Mouse (Mus musculus): ENCODE data around the gene Rab26.

Rab26 gene

GRCm38 (mm10) chr17:24548921-24549617 lies 15.1 kb upstream of the Rab26 start:
- intact Hi-C loops (cut with DNase I) = no loop called here

GRCm38 (mm10) chr17:24548435-24548834 lies 14.4 kb upstream of the Rab26 start:
- intact Hi-C loops (cut with DNase I) = no loop called here

GRCm38 (mm10) chr17:24546234-24546633 lies 12.2 kb upstream of the Rab26 start:
- intact Hi-C loops (cut with DNase I) = no loop called here

- intact Hi-C loops (cut with DNase I) = no loop called here
Observed at GRCm38 (mm10) chr17:24545247-24545646, 11.2 kb upstream of the Rab26 start.

GRCm38 (mm10) chr17:24544613-24545012 lies 10.6 kb upstream of the Rab26 start:
- intact Hi-C loops (cut with DNase I) = no loop called here

GRCm38 (mm10) chr17:24540375-24540774 lies 6.4 kb upstream of the Rab26 start:
- intact Hi-C loops (cut with DNase I) = no loop called here

GRCm38 (mm10) chr17:24538950-24539349 lies 4.9 kb upstream of the Rab26 start:
- intact Hi-C loops (cut with DNase I) = no loop called here

GRCm38 (mm10) chr17:24537536-24537935 lies 3.5 kb upstream of the Rab26 start:
- intact Hi-C loops (cut with DNase I) = no loop called here

- intact Hi-C loops (cut with DNase I) = no loop called here
Observed at GRCm38 (mm10) chr17:24535300-24535699, 1.3 kb upstream of the Rab26 start.

- intact Hi-C loops (cut with DNase I) = loop anchor here (5.0 kb wide), 1 partner anchor 46 kb away; the partner anchor contains the start of gene Caskin1
Observed at GRCm38 (mm10) chr17:24533099-24533992, 664 bp downstream of the Rab26 start.

GRCm38 (mm10) chr17:24532045-24532444 lies 2.0 kb downstream of the Rab26 start:
- intact Hi-C loops (cut with DNase I) = loop anchor here (5.0 kb wide), 1 partner anchor 45 kb away; the partner anchor contains the start of gene Caskin1

- intact Hi-C loops (cut with DNase I) = loop anchor here (5.0 kb wide), 1 partner anchor 44 kb away; the partner anchor contains the start of gene Caskin1
Observed at GRCm38 (mm10) chr17:24531064-24531463, 2.9 kb downstream of the Rab26 start.

- intact Hi-C loops (cut with DNase I) = loop anchor here (5.0 kb wide), 1 partner anchor 43 kb away; the partner anchor contains the start of gene Caskin1
Observed at GRCm38 (mm10) chr17:24530361-24531050, 3.5 kb downstream of the Rab26 start.

- intact Hi-C loops (cut with DNase I) = loop anchor here (5.0 kb wide), 1 partner anchor 43 kb away; the partner anchor contains the start of gene Caskin1
Observed at GRCm38 (mm10) chr17:24529883-24530282, 4.1 kb downstream of the Rab26 start.

- intact Hi-C loops (cut with DNase I) = no loop called here
Observed at GRCm38 (mm10) chr17:24529007-24529451, 5.0 kb downstream of the Rab26 start.

GRCm38 (mm10) chr17:24528560-24528918 lies 5.5 kb downstream of the Rab26 start:
- intact Hi-C loops (cut with DNase I) = no loop called here

- intact Hi-C loops (cut with DNase I) = no loop called here
Observed at GRCm38 (mm10) chr17:24527723-24528559, 6.1 kb downstream of the Rab26 start, which contains the start of gene Traf7. Gene Traf7 (minus strand): TSS chr17:24527938.

- intact Hi-C loops (cut with DNase I) = no loop called here
Observed at GRCm38 (mm10) chr17:24527315-24527714, 6.7 kb downstream of the Rab26 start.

GRCm38 (mm10) chr17:24524734-24525133 lies 9.3 kb downstream of the Rab26 start:
- intact Hi-C loops (cut with DNase I) = no loop called here

- intact Hi-C loops (cut with DNase I) = no loop called here
Observed at GRCm38 (mm10) chr17:24520450-24520849, 13.6 kb downstream of the Rab26 start.
